ENCODE assay signal across 15 mouse cellular contexts in the genomic region with DNA sequence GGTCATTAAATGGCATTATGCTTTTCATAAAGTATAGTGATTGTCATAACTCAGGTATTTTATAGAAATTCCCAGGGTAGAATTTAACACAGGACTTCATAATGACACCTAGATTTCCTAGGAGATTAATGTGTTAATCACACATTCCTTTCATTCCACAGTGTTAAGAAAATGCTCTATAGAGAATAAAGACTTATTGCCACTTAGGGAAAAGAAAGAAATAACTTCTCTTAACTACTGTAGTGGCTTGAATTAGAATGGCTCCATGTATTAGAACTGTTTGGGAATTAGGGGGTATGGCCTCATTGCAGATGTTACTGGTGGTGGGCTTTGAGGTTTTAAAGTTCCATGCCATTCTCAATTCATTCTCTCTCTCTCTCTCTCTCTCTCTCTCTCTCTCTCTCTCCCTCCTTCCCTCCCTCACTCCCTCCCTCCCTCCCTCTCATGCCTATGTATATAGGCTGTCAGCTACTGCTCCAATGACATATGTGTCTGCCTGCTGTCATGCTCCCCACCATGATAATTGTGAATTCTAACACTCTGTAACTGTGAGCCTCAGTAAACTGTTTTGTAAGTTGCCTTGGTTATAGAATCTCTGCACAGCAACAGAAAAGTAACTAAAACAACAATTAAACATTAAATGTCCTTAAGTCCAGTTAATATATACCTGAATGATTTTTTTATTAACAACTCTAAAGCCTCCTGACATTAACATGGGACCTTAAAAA.
"Had no signal": no experiment of that assay in that cellular context is flagged by ENCODE, and none has a peak within 500 bp of the region (broad histone marks: within the 10 kb centered on the region; RNA-seq: fewer than 3 reads in every experiment).

No protein-coding gene starts in this region.

- H3K27ac ChIP-seq: liver, embryonic 13.5 days; midbrain, embryonic 10.5 days; neural tube, embryonic 15.5 days; stomach, postnatal 0 days had no signal

- H3K27me3 ChIP-seq: liver, embryonic 13.5 days; neural tube, embryonic 15.5 days had no signal

- H3K4me3 ChIP-seq: liver, embryonic 13.5 days; midbrain, embryonic 10.5 days; myocyte; neural tube, embryonic 15.5 days had no signal

- H3K4me1 ChIP-seq: liver, embryonic 13.5 days; midbrain, embryonic 10.5 days; neural tube, embryonic 15.5 days had no signal

- H3K9ac ChIP-seq: liver, embryonic 13.5 days; neural tube, embryonic 15.5 days had no signal

- DNase-seq: kidney, postnatal 14 days; left cerebral cortex, postnatal 4 days; liver; liver, embryonic 13.5 days; lung, adult 18-20 months; lung, postnatal 36 days; midbrain, embryonic 14.5 days; right cerebral cortex, adult 18-20 months; right cerebral cortex, postnatal 25 days; thymus, postnatal 4 days had no signal

- H3K4me2 ChIP-seq: liver, embryonic 13.5 days; neural tube, embryonic 15.5 days had no signal

- H3K36me3 ChIP-seq: liver, embryonic 13.5 days; midbrain, embryonic 10.5 days; neural tube, embryonic 15.5 days had no signal

- H3K9me3 ChIP-seq: liver, embryonic 13.5 days; midbrain, embryonic 10.5 days; neural tube, embryonic 15.5 days had no signal

- ATAC-seq: lung, postnatal 0 days had no signal
